Mouse (Mus musculus) urinary bladder, postnatal 10 days (tissue): ENCODE results near the gene Bud23.

ENCODE experiments used
- DNase-seq: peaks from one replicate; pipeline ENCODE4 v3.0.0; 2022; ENCODE audit warnings: low spot score

The Bud23 gene

DNA sequence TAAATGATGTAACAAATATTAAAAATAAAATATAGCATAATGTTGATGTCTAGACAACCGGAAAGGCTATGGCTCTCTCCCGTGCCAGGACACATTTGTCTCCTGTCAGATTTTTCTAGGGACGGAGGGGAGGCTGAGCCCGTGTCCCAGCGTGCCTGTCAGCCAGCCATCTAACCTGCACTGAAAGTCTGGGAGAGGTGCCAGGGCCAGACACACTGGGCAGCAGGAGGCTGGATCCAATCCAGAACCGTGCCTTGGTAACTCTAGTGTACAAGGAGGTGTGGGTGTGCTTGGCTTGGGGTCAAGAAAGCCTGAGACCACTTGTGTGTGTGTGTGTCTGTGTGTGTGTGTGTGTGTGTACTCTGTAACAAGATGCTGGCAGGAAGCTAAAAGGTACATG is 42.9 kb downstream of the Bud23 start:
- DNase-seq = no peak

- DNase-seq = no peak
Observed at GRCm38 (mm10) chr5:135016224-135016759, 48.5 kb downstream of the Bud23 start.

DNA sequence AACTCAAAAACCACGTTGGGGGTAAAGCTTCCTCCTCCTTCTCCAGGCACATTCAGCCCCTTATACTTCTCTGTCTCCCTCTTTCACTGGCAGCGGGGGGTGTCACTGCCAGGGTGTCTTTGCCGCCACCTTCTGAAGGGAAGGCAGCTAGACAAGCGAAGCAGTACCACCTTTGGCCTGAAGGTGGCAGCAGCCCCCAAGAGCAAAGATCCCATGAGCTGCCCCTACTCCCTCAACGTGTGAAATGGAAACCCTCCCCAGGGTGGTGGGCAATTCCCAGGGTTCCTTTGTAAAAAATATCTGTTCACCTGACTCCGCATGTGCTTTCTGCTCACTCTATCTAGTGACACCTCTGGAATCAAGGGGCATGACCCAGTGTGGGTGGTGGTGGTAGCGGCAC is 49.3 kb downstream of the Bud23 start:
- peak; percentile 52 for DNase-seq

GRCm38 (mm10) chr5:135012671-135013441 is 51.9 kb downstream of the Bud23 start:
- DNase-seq = no peak

- no peak for DNase-seq
Observed at GRCm38 (mm10) chr5:135011809-135012613, 52.7 kb downstream of the Bud23 start.

DNA sequence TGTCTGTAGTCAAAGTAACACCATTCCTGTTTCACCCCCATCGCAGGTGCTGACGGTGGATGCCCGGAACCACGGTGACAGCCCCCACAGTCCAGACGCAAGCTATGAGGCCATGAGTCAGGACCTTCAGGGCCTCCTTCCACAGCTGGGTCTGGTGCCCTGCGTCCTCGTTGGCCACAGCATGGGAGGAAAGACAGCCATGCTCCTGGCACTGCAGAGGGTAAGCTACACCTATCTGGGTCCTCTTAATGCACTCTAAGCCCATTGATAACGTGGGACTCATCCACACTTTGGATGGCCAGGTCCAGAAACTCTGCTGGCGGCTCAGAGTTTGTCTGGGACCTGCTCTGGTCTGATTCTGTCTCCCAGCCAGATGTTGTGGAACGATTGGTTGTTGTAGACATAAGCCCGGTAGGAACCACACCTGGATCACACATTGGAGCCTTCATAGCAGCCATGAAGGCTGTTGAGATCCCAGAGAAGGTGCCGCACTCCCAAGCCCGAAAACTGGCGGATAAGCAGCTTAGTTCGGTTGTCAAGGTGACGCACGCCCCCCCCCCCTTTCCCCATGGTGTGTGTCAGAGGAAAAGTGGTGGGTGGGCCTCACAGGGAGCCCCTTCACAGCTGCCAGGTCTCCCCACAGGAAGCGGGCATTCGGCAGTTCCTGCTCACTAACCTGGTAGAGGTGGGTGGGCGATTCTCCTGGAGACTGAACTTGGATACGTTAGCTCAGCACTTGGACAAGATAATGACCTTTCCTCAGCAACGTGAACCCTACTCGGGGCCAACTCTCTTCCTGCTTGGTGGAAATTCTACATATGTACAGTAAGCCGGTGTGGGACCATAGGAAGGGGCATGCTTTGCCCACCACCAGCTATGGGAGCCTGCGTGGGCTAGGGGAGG is 53.7 kb downstream of the Bud23 start:
- DNase-seq = no peak

DNA sequence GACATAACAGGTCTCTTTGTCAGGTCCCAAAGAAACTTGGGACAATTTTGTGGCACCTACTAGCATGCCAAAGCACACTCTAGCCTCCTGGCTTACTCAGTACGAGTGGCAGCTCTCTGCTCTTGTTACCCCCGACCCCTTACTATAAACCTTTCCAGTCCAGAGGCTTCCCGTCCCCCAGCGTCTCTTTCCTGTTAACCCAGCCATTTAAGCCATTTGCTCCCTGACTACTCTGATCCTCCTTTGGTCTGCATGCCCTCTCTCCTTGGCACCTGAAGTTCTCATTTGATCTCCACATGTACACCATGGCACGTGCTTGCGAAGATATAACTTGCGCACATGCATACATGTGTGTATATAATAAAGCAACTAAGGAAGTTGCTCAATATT is 54.4 kb downstream of the Bud23 start:
- DNase-seq = no peak

- peak; percentile 44 for DNase-seq
Observed at GRCm38 (mm10) chr5:135009590-135010319, 55.0 kb downstream of the Bud23 start.

GRCm38 (mm10) chr5:135008671-135009589 is 55.8 kb downstream of the Bud23 start, which contains the start of gene Abhd11:
TSS of gene Abhd11 (plus strand) at chr5:135009152.
- DNase-seq = peak; percentile 86

DNA sequence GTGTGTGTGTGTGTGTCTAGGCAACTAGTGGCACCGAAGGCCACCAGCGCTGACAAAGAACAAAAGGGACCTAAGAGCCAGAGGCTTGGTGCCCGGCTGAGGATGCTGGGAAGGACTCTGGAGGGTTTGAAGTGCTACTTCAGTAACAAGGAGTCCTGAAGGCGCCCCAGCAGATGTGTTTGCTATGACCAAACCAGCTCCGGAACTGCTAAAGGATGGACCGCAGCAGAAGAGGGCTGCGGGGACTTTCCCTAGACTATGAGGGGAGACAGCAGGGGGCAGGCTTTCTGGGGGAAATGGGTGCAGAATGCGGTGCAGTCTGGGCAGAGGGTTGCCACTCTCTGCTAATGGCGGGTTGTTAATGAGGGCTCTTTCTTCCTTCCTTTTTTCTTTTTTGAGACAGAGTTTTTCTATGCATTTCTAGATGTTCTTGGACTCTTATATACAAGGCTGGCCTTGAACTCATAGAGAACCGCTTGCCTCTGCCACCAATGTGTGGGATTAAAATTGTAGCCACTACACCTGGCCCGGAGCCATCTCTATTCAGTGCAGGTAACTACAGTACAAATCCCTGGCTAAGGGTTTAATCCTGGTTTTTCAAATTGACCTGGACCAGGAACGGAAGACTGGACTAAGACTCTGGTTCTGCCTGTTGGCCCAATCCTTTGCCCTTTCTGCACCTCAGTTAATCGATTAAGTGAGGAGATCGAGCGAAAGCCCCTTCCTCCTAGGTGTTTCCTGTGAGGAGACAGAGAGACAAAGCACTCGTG is 56.8 kb downstream of the Bud23 start:
- DNase-seq = no peak
